Mouse (Mus musculus): Measurements from ENCODE around the gene Rab11fip4.

Gene Rab11fip4

DNA sequence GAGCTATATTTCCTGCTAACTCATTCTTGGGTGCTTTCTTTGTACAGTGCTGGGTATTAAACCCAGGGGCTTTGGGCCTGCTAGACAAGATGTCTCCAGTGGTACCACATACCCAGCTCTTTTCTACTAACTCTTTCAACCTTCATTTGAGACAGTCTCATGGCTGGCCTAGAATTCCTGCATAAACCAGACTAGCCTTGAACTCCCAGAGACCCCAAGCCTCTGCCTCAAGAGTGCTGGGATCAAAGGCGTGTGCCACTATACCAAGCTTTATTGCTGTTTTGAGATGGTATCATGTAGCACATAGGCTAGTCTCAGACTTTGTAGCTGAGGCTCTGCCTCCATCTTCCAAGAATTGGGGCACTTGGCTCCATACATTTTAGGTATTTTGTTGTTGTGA is 65.5 kb downstream of the Rab11fip4 start:
- no peak for DNase-seq

DNA sequence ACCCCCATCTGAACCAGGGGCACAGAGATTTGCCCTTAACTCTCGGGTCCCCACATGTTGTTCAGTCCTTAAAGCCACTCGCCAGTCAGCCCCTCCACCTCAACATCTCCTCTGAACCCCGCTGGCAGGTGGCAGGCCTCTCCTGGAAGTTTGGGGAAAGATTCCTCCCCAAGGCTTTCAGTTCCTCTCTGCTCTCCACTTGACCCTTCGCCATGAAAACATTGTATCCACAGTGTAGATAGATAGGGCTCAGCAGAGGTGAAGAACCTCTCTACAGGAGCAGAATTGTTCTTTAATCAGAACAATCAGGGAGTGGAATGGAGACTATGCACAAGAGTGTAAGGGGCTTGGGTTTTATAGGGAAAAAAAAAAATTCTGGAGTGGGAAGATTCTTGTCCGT is 66.0 kb downstream of the Rab11fip4 start:
- DNase-seq = no peak

DNA sequence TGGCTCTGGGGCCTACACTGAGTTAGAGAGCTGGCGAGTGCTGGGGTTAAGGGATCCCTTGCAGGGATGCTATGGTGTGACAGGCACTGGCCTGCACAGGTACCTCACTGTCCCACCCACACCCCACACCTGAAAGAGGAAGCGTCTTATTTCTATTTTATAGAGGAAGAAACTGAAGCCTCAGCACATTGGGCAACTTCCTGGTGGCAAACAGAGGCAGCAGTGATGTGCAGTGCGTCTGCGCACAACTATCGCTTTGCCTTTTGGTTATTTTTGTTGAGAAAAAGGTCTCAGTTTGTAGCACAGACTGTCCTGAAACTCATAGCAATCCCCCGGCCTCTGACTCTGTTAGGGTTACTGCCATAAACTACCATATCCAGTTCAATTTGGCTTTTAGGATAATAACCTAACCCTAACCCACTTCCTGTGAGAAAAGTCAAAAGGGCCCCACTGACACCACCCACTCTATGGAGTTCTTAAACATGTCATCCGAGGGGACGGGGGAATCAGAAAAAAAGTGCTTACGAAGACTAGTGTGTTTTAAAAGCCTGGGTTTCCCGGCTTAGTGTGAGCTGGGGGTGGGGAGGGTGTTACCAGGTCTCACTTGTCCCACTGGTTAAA is 67.3 kb downstream of the Rab11fip4 start:
- no peak for DNase-seq

DNA sequence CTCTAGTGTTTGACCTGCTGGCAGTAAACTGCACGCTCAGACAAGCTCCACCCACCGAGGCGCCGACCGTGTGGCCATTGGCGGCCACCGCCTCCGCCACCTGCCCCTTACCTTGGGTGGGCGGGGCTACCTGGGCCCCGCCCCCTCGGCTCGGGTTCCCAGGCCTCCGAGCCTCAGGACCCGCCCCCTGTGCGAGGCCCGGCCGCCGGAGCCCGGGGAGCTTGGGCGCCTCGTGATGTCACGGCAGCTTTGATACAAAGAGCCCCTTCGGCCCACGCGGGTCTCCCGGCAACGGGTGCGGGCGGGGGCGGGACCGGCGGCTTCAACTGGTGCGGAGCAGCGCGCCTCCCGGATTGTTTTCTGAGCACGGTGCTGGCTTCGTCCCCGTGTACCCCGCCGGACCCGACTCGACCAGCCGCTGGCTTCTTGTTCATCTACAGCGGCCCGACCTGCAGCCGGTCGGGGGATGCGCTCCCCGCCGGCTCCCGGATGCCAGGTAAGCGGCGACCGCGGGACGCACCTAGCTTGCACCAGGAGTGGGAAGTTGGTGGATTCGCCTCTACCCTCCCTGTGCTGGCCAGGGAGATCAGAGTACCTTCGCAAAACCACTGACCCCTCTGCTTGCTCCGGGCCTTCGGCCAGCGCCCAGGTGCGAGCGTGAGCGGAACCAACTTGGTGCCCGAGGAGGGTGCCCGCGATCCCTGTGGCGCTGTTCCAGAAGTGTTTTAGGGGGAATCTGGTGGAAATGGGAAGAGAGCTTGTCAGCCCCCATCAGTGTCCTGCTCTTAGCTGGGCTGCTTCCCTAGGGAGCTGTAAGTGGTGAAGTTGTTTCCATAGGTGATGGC is 69.6 kb downstream of the Rab11fip4 start:
- peak; percentile 93 to 97 for DNase-seq

DNA sequence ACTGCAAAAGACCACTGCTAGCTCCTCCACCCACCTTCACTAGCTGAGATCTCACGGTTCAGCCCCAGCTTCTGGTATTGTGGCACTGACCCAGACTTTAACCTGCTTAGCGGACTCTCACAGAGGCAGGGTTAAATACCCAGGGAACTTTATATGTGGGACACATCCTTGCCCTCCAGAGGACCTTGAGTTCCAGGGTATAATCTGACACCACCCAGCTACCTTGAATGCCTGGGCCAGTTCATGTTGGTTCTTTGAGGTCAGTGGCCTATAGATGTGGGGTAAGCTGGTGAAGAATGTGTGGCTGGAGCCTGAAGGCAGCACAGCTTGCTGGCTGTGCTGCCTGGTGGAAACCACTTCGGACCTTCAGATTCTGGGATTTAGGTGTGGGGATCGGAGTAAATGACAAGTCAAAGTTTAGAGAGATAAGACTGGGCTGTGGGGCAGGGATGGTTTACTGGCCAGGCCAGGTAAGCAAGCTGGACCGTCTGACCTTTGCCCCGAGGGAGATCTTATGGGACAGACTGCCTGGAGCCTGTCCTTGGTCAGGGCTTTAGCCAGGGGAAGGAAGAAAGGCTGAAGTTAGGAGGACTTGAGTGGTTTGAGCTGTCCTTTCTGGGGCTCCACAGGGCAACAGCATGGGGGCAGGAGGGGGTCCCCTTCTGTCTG is 71.0 kb downstream of the Rab11fip4 start:
- DNase-seq = peak; percentile 74 to 82

DNA sequence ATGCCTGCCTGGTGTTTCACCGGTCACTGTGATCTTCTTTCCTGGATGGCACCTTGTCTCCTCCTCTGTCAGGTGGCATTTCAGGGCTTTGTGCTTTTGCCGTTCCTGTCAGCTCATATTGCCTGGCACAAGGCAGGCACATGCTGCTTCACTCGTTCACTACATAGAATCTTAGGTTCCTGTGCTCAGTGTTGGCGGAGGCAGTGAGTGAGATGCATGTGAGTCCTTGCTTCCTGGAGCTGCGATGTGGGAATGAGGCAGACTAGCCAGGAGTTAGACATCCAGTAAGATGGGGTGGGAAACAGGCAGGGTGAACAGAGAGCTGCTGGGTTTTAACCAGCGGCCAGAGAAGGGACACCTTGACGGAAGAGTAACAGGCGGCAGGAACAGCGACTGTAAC is 72.1 kb downstream of the Rab11fip4 start:
- DNase-seq = peak in 1 of 2 experiments; percentile 36

DNA sequence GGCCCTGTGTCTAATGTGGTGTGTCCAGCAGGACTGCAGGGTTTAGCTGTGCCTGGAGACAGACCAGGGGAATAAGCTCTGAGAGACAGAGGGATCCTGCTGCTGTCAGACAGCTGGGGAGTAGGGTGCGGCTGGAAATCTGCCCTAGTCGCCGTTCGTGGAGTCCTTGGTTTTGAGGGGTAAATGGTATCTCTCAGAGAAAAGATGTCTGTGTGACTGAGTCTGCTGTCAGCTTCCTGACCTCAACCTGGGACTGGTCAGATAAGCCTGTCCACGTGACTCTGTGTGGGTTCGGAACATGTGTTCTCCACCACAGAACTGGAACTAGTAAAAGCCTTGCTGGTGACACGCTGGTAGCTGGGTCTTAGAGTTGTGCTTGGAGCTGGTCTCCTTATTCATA is 72.6 kb downstream of the Rab11fip4 start:
- DNase-seq = peak in 1 of 2 experiments; percentile 30

DNA sequence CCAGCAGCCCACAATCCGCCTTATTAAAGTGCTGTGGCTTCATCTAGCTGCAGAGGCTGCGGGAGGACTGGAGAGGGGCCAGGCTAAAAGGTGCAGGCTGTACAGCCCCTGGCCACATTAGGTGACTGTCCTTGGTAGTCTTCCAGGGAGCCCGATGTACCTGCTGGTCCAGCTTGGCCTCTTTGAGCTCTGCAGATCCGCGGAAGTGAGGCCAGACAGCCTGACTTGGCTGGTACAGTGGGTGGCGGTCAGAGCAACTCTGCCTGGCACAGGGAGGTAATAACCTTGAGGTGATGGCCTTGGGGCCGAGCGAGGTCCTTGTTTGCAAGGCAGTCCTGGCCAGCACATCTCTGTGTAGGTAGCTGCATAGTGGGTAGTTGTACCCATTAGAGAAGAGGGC is 75.5 kb downstream of the Rab11fip4 start:
- peak; percentile 63 to 87 for DNase-seq

DNA sequence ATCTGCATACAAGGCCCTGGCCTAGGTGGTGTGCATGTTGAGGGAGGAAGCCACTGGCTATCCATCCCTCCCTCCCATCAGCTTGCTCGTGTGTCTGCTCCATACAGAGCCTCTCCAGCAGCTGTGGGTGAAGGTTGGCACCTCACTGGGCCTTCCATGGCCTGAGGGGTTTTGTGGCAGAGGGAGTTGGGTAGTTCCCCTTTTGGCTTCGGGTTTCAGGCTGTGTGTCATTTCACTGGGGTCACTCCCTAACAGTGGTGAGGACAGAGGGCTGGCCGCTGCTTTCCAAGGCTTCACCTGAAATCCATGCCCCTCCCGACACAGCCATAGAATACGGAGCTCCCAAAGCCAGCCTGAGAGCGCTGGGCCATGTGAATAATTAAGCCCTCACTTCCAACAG is 78.2 kb downstream of the Rab11fip4 start:
- DNase-seq = no peak

DNA sequence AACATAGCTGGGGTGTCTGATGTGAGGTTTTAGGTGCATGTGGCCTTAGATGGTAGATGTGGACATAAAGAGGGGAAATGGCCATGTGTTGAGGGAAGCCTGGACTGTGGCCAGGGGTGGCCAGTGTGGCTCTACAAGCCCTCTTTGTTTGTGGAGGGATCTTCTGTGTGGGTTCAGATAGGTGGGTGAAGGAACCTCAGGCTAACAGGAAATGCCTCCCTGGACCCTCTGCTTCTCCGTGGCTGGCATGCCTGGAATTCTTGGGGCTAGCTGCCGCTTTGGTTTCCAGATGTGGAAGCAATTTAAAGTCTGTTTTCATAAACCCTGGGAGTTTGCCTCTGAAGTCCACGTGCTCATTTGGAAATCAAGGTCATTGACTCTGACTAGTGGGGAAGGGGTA is 78.9 kb downstream of the Rab11fip4 start:
- no peak for DNase-seq

DNA sequence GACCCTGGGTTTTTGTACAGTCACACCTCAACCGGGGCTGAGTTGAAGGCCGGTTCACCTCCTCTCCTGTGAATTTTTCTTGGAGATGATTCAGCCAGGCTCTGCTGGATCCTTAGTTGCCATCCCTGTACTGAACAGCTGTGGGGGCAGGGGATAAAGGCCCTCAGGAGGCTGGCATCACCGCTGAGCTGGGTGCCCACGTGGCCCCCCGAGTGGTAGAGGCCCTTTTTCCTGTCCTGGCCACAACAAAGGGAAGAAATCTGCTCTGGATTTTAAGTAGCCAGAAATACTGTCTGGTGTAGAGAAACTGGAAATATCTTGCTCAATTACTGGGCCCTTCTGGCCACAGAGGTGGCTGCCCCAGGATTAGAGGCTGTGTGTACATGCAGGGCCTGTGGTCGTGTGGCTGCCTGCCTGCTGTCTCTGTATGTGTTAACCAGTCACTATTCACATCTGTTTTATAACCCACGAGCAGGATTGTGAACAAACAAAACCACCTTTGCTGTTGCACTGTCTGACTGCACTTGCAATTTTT is 79.5 kb downstream of the Rab11fip4 start:
- no peak for DNase-seq

DNA sequence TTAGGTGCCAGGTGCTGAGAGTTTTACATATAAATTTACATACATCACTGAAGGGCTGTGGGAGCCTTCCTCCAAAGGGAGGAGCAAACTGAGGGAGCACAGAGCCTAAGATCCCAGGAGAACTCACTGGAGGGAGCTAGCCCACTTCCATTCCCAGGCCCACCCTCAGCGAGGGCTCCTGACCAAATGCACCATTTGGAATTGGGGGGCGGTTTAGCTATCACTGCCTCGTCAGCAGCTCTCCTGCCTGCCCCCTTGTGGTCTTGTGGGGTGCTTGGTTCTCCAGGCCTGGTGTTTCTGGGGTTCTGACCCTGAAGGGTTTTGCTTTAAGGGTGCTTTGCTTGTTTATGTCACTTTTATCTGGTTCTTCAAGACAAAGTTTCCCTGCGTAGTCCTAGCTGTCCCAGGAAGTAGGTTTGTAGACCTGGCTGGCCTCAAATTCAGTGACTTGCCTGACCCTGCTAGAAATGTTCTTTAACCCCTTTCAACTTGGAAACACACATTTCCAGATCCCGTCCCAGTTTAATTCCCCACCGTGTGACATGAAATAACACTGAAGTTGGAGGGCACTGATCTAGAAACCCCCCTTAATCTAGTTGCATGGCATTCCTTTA is 80.8 kb downstream of the Rab11fip4 start:
- peak in 1 of 2 experiments; percentile 59 for DNase-seq

DNA sequence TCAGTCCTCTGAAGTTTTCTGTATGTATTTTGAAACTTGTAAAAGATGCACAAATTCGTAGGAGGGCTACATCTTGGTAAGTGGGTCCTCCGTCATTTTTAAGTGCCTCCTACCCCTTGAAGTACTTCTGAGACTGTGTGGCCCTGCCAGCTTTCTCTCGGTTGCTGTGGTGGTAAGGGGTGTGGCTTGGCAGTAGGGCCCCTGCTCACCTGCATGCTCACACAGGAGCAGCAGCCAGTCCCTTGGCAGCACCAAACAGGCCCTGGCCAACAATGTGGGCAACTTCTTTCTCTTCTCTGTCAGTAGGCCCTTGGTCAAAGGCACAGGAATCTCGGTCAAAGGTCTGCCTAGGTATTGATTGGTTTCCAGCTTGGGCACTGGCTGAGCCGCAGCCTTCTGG is 82.1 kb downstream of the Rab11fip4 start:
- DNase-seq = peak; percentile 67 to 89

DNA sequence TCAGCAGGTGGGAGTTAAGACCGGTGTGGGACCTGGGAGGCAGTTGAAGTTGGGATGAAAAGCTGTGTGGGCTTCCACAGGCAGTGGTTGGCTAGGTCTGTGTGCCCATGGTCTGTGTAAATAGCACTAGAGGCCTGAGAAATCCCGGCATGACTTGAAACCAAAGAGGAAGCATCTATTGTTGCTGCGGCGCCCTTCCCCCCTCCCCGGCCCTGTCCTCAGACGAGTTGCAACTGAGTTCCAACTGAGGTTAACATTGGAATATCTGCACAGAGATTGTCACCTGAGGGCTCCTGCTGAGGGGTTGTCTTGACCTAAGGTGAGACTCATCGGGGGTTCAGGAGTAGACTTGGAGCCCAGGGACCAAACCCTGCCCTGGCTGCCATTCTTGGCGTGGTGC is 82.7 kb downstream of the Rab11fip4 start:
- DNase-seq = no peak

DNA sequence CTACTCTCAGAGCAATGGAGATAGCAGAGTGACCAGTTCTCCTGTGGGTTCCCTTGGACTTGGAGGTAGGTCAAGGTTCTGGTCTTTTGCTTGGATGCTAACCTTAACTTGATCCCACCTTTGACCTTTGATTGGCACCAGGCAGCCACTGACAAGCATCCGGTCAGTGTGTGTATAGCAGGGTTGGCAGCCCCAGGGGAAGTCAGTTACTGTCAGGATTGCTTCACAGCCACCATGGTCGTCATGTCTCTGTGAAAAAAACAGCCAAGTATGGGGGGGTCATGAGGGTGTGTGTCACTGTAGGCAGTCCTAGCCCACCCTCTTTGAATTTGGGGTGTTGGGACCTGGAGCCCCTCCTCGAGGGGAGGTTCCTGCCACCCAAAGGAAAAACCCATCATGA is 83.2 kb downstream of the Rab11fip4 start:
- DNase-seq = peak in 1 of 2 experiments; percentile 32

DNA sequence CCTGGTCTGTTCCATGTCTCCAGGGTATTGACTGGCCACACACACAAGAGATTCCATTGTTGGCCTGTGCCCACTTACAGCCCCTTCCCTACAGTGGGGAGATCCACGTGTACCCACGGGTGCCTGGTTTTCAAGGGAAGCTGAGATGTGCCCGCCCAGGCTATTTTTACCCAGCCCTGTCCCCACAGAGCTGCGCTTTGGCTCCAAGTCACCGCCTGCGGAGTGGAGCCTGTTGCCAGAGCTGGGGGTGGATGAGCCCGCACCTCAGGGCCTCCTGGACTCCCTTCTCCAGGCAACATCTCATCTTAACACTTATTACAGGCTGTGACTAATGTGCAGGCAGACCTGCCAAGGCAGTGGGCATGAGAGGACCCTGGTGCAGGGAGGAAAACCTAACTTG is 83.6 kb downstream of the Rab11fip4 start:
- no peak for DNase-seq

DNA sequence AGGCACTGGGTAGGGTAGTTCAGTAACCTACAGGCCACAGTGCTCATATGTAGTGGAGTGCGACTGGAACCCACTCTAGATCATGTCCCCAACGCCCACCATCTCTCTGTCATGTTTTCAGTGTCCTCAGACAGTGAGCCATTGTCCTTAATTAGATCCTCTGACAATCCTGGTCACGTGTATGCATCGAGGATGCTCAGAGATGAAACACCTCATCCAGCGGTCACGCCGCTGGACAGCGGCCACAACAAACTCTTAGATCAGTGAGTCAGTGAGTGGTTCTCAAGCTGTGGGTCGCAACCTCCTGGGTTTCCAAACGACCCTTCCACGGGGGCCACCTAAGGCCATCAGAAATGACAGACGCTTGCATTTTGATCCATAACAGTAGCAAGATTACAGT is 84.3 kb downstream of the Rab11fip4 start:
- no peak for DNase-seq

DNA sequence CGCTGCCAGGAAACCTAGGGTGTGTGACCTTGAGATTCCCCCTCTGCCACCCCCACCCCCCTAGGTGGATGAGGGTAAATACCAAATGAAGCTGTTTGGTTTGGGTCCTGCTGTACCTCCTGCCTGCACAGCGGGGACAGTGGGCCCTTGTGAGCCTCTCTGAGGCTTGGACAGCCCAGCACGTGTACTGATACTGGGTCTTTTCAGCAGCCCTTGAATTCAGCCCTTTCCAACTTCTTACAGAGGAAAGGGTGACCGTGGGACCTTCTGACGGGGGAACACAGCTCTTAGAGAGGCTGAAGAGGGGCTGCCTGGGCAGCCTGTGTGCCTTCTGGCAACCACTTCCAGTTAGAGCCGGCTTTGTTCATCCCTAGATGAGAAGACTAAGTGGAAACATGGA is 85.0 kb downstream of the Rab11fip4 start:
- no peak for DNase-seq

DNA sequence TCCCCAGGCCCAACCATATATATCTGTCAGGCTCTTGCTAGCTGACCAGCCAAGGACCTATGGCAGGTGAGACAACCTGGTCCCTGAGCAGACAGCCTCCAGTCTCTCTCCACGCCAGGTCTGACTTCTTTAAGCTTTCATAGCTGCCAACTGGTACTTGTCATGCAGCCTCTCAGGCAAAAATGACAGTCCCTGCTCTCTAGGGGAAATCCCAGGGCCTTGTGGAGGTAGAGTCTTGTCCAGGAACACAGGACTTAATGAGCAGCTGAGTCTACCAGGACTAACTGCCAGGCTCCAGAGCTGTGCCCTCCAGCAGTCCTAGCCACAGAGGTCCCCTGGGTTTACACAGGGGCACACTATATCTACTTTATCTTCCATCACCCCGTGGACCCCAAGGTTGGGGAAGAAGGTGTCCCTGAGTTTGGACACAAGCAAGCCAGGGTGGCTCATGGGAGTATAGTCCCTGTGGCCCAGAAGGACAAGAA is 85.5 kb downstream of the Rab11fip4 start:
- no peak for DNase-seq

DNA sequence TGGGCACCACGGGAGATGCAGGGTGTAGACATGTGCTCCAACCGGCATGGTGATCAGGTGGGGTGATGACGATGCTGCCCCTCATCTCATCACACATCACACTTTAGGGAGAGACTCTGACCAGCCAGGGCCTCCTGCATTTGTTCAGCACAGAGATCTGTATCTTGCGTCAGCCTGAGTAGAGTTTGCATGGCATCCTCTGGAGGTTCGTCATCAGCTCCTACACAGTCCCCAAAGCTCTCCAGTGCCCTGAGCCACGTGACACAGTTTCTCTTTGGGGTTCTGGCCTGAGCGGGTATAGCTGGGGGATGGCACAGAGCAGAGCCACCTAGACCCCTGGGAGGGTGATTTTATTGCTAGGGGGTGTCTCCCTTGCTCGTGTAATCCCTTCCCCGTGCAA is 86.4 kb downstream of the Rab11fip4 start:
- DNase-seq = no peak

DNA sequence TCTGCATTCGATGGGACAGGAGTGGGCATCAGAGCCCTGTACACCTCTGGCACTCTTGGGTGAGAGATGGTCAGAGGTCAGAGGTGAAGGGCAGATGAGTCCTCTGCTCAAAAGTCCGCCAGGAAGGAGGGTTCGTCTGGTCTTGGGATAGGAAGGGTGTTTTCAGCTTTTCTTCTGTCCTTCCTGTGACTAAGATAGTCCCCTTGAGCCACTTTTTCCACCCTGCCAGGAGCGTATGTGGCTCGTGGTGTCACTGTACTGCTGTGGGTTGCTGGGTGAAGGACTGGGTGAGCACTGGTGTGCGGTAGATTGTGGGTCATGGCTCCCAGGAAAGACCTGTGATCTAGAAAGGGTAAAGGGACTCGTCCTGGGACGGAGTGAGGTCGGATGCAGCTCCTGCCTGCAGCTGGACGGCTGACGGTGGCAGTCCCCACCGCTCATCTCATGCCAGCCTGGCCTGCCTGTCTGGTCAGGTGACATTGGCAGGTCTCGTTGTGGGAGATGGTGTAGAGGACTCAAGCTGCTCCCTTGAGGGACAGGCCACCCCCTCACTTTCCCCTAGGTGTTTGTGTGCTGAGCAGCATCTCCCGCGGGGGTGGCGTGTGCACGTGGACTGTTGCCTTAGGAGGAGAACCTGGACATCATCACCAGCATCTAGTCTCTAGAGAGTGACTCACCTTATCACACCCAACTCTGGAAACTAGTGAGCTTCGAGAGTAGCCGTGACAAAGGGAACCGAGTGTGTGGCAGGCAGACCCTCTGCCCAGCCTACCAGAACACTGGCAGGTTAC is 87.5 kb downstream of the Rab11fip4 start:
- DNase-seq = no peak

DNA sequence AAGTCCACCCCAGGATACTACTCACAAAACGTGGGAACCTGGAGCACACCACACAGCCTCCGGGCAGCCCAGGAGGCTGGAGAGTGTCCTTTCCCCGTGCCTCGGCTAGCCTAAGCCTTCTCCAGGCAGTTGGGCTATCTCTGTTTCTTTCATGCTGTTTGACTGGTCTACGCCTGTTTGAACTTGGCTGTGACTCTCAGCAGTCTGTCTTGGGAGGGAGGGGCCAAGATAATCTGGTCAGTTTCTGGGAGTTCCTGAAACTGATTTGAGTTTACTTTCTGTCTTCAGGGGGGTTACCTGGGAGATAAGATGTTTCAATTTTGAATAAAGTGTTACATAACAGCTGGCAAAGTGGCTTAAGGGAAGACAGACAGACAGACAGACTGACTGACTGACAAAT is 88.9 kb downstream of the Rab11fip4 start:
- DNase-seq = no peak
